Mouse (Mus musculus): Measurements from ENCODE around the gene Gm49318. TPM values are rescaled to one million over a fixed set of nuclear protein-coding genes. Genes with fewer than 3 reads are reported as not detected.

Gm49318 gene
- polyA plus RNA-seq, 1 experiment from 2014 or later: not detected

GRCm38 (mm10) chr9:22051161-22051957, 19.7 kb downstream of the Gm49318 start:
- no peak for ATAC-seq (ENCODE audit: extremely low read depth, insufficient number of reproducible peaks, low FRiP score, low TSS enrichment)
- no peak overlapping the region for H3K27ac ChIP-seq (replicated peaks)

GRCm38 (mm10) chr9:22050351-22050889, 20.6 kb downstream of the Gm49318 start:
- Histone ChIP-seq H3K9me3 (no peaks in the 10 kb centered on the region), H3K9ac (peak overlapping the region; percentile 57; the same call in 1 of the 2 replicates), H3K27me3 (replicated peaks) (peaks cover 82% of the 10 kb centered on the region), H3K4me1 (peaks cover 32% of the 10 kb centered on the region), H3K4me3 (peak overlapping the region; percentile 50), H3K36me3 (no peaks in the 10 kb centered on the region), H3K4me2 (peak overlapping the region; percentile 69), H3K27ac (replicated peaks) (no peak overlapping the region)
- 1% methylated on average over 36 of the region's 43 CpGs for WGBS
- ATAC-seq (ENCODE audit: extremely low read depth, insufficient number of reproducible peaks, low FRiP score, low TSS enrichment): peak; percentile 72

More at GRCm38 (mm10) chr9:22051161-22051957, 19.7 kb downstream of the Gm49318 start:
- Histone ChIP-seq H3K27me3 (replicated peaks) (peaks cover 85% of the 10 kb centered on the region), H3K9ac (peak overlapping the region; percentile 57; the same call in 1 of the 2 replicates), H3K36me3 (no peaks in the 10 kb centered on the region), H3K4me2 (peak overlapping the region; percentile 69), H3K9me3 (no peaks in the 10 kb centered on the region), H3K4me3 (peak overlapping the region; percentile 50), H3K4me1 (peaks cover 32% of the 10 kb centered on the region)
- WGBS: 2% methylated on average over 60 of the region's 67 CpGs

GRCm38 (mm10) chr9:22049721-22050270, 21.3 kb downstream of the Gm49318 start:
- Histone ChIP-seq H3K9ac (no peak overlapping the region), H3K9me3 (no peaks in the 10 kb centered on the region), H3K36me3 (no peaks in the 10 kb centered on the region), H3K4me3 (no peak overlapping the region), H3K4me2 (peak overlapping the region; percentile 69), H3K27me3 (replicated peaks) (peaks cover 76% of the 10 kb centered on the region), H3K4me1 (peaks cover 32% of the 10 kb centered on the region), H3K27ac (replicated peaks) (no peak overlapping the region)
- ATAC-seq (ENCODE audit: extremely low read depth, insufficient number of reproducible peaks, low FRiP score, low TSS enrichment): no peak
- WGBS: 39% methylated on average over 4 of the region's 4 CpGs

GRCm38 (mm10) chr9:22049315-22049714, 21.7 kb downstream of the Gm49318 start:
- Histone ChIP-seq H3K27me3 (replicated peaks) (peaks cover 71% of the 10 kb centered on the region), H3K9me3 (no peaks in the 10 kb centered on the region), H3K4me1 (peaks cover 27% of the 10 kb centered on the region), H3K4me2 (no peak overlapping the region), H3K4me3 (no peak overlapping the region), H3K36me3 (no peaks in the 10 kb centered on the region), H3K9ac (no peak overlapping the region), H3K27ac (replicated peaks) (no peak overlapping the region)
- ATAC-seq (ENCODE audit: extremely low read depth, insufficient number of reproducible peaks, low FRiP score, low TSS enrichment): no peak
- WGBS: 63% methylated on average over 11 of the region's 11 CpGs

- no peaks in the 10 kb centered on the region for H3K9me3 ChIP-seq
These were observed 23.7 kb downstream of the Gm49318 start for GRCm38 (mm10) chr9:22047329-22047728.

GRCm38 (mm10) chr9:22041832-22042231, 29.2 kb downstream of the Gm49318 start:
- WGBS: 42% methylated on average over 2 of the region's 2 CpGs
- no peak overlapping the region for H3K9ac ChIP-seq
- no peak overlapping the region for H3K4me3 ChIP-seq
- H3K4me1 ChIP-seq: no peaks in the 10 kb centered on the region
- H3K4me2 ChIP-seq: no peak overlapping the region
- no peaks in the 10 kb centered on the region for H3K9me3 ChIP-seq
- ATAC-seq (ENCODE audit: extremely low read depth, insufficient number of reproducible peaks, low FRiP score, low TSS enrichment): no peak
- no peak overlapping the region for H3K27ac ChIP-seq (replicated peaks)
- H3K27me3 ChIP-seq (replicated peaks): peaks cover 7% of the 10 kb centered on the region; the same call in 1 of the 2 replicates
- no peaks in the 10 kb centered on the region for H3K36me3 ChIP-seq

More at GRCm38 (mm10) chr9:22047329-22047728, 23.7 kb downstream of the Gm49318 start:
- 46% methylated on average over 9 of the region's 9 CpGs for WGBS
- Histone ChIP-seq H3K9ac (no peak overlapping the region), H3K27me3 (replicated peaks) (peaks cover 53% of the 10 kb centered on the region), H3K4me3 (no peak overlapping the region), H3K4me2 (no peak overlapping the region), H3K27ac (replicated peaks) (no peak overlapping the region), H3K36me3 (no peaks in the 10 kb centered on the region), H3K4me1 (peaks cover 25% of the 10 kb centered on the region)
- ATAC-seq (ENCODE audit: extremely low read depth, insufficient number of reproducible peaks, low FRiP score, low TSS enrichment): no peak

- Histone ChIP-seq H3K4me3 (no peak overlapping the region), H3K4me2 (no peak overlapping the region), H3K9me3 (no peaks in the 10 kb centered on the region), H3K4me1 (no peaks in the 10 kb centered on the region), H3K27ac (replicated peaks) (no peak overlapping the region), H3K27me3 (replicated peaks) (0 out of 2 replicates have a peak, but pooled peaks cover 2% of the 10 kb centered on the region), H3K36me3 (no peaks in the 10 kb centered on the region), H3K9ac (no peak overlapping the region)
- WGBS: 70% methylated on average over 10 of the region's 10 CpGs
- ATAC-seq (ENCODE audit: extremely low read depth, insufficient number of reproducible peaks, low FRiP score, low TSS enrichment): no peak
These were observed 33.2 kb downstream of the Gm49318 start for GRCm38 (mm10) chr9:22037826-22038225.

- Histone ChIP-seq H3K4me2 (no peak overlapping the region), H3K4me1 (no peaks in the 10 kb centered on the region), H3K9ac (no peak overlapping the region), H3K27ac (replicated peaks) (no peak overlapping the region), H3K27me3 (replicated peaks) (0 out of 2 replicates have a peak, but pooled peaks cover 2% of the 10 kb centered on the region), H3K9me3 (no peaks in the 10 kb centered on the region), H3K36me3 (no peaks in the 10 kb centered on the region), H3K4me3 (no peak overlapping the region)
- 44% methylated on average over 6 of the region's 6 CpGs for WGBS
- no peak for ATAC-seq (ENCODE audit: extremely low read depth, insufficient number of reproducible peaks, low FRiP score, low TSS enrichment)
These were observed 35.6 kb downstream of the Gm49318 start for GRCm38 (mm10) chr9:22035300-22036044.

- no peaks in the 10 kb centered on the region for H3K4me1 ChIP-seq
These were observed 40.7 kb downstream of the Gm49318 start for GRCm38 (mm10) chr9:22030386-22030785.

GRCm38 (mm10) chr9:22028467-22028866, 42.6 kb downstream of the Gm49318 start:
- Histone ChIP-seq H3K36me3 (no peaks in the 10 kb centered on the region), H3K27me3 (replicated peaks) (peaks cover 11% of the 10 kb centered on the region; the same call in 1 of the 2 replicates), H3K4me1 (no peaks in the 10 kb centered on the region), H3K27ac (replicated peaks) (no peak overlapping the region), H3K9ac (no peak overlapping the region), H3K4me2 (no peak overlapping the region), H3K9me3 (no peaks in the 10 kb centered on the region), H3K4me3 (no peak overlapping the region)
- WGBS: 50% methylated on average over 7 of the region's 7 CpGs
- no peak for ATAC-seq (ENCODE audit: extremely low read depth, insufficient number of reproducible peaks, low FRiP score, low TSS enrichment)

More at GRCm38 (mm10) chr9:22030386-22030785, 40.7 kb downstream of the Gm49318 start:
- 84% methylated on average over 9 of the region's 9 CpGs for WGBS
- ATAC-seq (ENCODE audit: extremely low read depth, insufficient number of reproducible peaks, low FRiP score, low TSS enrichment): no peak
- no peak overlapping the region for H3K4me2 ChIP-seq
- H3K9ac ChIP-seq: no peak overlapping the region
- no peak overlapping the region for H3K27ac ChIP-seq (replicated peaks)
- peaks cover 11% of the 10 kb centered on the region; the same call in 1 of the 2 replicates for H3K27me3 ChIP-seq (replicated peaks)
- H3K36me3 ChIP-seq: no peaks in the 10 kb centered on the region
- no peaks in the 10 kb centered on the region for H3K9me3 ChIP-seq
- H3K4me3 ChIP-seq: no peak overlapping the region

- WGBS: 44% methylated on average over 8 of the region's 8 CpGs
- H3K4me3 ChIP-seq: no peak overlapping the region
- H3K9ac ChIP-seq: no peak overlapping the region
- H3K4me1 ChIP-seq: no peaks in the 10 kb centered on the region
- H3K27ac ChIP-seq (replicated peaks): no peak overlapping the region
- no peak for ATAC-seq (ENCODE audit: extremely low read depth, insufficient number of reproducible peaks, low FRiP score, low TSS enrichment)
- no peaks in the 10 kb centered on the region for H3K9me3 ChIP-seq
- H3K4me2 ChIP-seq: no peak overlapping the region
- peaks cover 9% of the 10 kb centered on the region; the same call in 1 of the 2 replicates for H3K27me3 ChIP-seq (replicated peaks)
- no peaks in the 10 kb centered on the region for H3K36me3 ChIP-seq
These were observed 46.5 kb downstream of the Gm49318 start for GRCm38 (mm10) chr9:22024592-22024991.
